Mouse (Mus musculus) c-Kit-positive CD71-negative TER-119-negative erythroid progenitor cells, embryonic 14.5 days (primary cell): ENCODE measurements at regions not wholly inside any gene's neighbourhood (a gene's known extent, or its start where the extent isn't known, plus 50 kb on each side); places are given as distances from the start of the nearest gene placed in this dataset.

Experiments used
- DNase-seq: peaks from one replicate; pipeline ENCODE4 v3.0.0-alpha.2; 2013; ENCODE audit warnings: low read depth

- no peak for DNase-seq
Measured at GRCm38 (mm10) chr13:30042689-30043320, 56.9 kb upstream of the E2f3 start.

- DNase-seq, result no peak
Measured at GRCm38 (mm10) chr13:30041501-30042295, 55.8 kb upstream of the E2f3 start.

DNA sequence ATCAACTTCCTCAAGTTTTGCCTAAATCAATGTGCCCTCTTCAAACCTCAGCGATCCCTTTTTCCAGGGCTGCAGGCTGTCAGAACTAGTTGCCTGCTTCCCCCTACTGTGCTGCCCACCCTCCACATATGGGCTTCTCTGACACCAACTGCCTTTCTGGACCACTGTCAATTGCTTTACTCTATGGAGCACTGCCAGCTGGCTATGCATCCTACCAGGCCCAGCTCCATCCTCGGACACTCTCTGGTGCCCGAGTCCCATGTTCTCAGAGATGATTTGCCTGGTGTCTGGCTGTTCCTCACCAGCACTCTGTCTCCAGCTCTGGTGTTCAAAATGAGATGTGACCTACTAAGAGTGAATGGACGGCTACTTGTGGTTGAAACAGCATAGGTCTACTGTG lies 54.4 kb upstream of the E2f3 start:
- no peak for DNase-seq

DNA sequence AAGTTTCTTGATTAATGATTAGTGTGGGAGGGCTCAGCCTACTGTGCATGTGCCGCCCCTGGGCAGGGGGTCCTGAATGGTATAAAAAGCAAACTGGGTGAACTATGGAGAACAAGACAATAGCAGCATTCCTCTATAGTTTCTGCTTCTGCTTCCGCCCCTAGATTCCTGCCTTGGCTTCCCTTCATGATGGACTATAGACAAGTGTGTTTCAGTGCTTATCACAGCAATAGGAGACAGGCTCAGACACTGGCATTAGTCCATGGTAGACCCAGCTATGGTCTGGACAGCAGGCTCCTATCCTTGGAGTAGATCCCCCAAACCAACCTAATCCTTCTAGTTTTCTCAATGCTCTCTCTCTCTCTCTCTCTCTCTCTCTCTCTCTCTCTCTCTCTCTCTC lies 53.9 kb upstream of the E2f3 start:
- DNase-seq, result no peak

DNA sequence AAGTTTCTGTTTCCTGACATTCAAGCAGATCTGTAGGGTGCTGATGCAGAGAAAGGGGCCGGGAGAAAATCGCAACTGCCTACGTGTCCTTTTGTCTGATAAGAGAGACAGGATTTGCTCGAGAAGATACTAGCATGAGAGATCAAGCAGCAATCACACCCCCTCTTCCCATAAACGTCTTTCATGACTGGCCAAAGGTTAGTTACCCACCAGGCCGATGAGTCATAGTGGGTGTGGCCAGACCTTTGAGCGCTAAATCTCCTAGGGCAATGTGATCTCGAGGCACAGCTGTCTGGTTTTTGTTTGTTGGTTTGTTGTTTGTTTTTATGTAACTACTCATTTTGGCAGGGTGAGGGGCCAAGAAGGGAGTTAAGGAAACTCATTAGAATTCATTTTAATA lies 50.7 kb upstream of the E2f3 start:
- DNase-seq, result no peak

DNA sequence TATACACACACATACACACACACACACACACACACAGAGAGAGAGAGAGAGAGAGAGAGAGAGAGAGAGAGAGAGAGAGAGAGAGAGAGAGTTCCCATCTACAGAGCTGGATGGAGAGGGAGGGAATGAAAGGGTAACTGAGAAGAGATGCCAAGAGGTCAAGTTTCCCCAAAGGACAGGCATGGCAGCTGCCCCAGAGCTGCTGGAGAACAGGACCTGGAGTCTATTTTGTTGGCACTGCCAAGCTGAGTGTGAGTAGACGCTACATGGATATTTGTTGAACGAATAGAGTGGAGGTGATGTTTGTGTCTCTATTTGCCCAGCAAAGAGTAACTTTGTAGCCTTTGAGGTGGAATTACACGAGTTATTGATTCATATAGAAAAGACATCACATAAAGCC lies 50.2 kb upstream of the E2f3 start:
- DNase-seq, result no peak
